Mouse (Mus musculus): ENCODE measurements at regions not wholly inside any gene's neighbourhood (a gene's known extent, or its start where the extent isn't known, plus 50 kb on each side); places are given as distances from the start of the nearest gene placed in this dataset.

DNA sequence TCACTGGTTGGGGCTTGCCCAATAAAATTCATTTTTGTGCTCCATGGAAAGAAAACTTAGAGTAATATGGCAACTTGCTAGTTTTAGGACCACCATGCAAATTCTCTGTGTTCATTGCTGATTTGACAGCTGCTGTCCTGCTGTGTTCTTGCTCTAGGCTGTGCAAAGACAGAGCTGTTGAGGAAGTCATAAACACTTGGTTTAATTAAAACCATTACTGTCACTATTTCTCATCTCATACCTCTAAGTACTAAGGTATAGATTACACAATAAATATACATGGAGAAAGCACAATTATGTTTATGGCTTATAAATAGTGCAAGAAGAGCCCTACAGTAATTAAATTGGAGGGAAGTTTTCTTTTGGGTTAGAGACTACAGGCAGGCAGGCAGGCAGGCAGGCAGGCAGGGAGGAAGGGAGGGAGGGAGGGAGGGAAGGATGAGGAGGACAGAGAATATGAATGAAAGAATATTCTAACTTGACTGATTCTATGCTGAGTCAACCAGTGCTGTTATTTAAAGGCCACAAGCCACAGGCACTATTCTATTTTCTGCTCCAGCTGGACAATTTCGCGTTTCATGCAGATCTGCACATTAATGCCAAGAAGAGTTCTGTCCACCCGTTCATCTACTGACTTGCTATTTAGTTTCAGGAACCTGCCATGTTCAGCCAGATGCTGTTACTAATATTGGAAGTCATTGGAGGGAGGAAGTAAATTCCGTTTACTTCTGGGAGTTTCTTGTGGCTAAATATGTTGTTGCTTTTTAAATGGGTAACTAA is 61.2 kb upstream of the Rgmb start:
- in situ Hi-C loops (cut with MboI; ENCODE audit: low pct_unique_long_range_greater_than_20kb): no loop called here
- H3K27me3 ChIP-seq: peaks cover 4% of the 10 kb centered on the region
- TF ChIP-seq CTCF (IDR thresholded peaks at IDR 0.05): no peak
- ChIA-PET POLR2A (no interaction called here), CTCF (no interaction called here)
- ATAC-seq (no peak), DNase-seq (ENCODE audit: low read depth, low spot score) (no peak)

DNA sequence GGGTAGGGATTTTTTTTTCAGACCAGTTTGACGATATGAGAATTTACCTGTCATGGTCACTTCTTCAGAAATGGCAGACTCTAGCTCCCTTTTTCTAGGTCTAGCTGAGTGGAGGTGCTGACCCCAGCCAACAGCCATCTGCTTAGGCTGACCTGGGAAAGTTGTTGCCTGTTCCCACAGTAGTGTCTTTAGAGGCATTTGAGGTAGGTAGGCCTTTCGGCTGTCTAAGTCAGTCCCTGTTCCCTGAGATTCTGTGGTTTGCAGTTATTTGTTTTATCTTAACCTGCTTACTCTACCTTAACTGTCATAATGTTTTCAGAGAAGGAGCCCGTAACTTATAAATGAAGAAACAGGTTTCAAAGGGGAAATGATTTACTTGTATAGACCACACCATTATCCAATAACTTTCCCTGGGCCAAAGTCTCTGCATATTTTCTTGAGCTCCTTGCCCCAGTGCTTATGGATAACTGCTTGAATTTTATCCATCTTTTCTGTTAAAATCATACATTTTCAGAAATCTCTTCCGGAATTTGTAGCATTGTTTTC is 59.8 kb upstream of the Rgmb start:
- ChIA-PET POLR2A (no interaction called here), CTCF (no interaction called here)
- in situ Hi-C loops (cut with MboI; ENCODE audit: low pct_unique_long_range_greater_than_20kb): no loop called here
- DNase-seq (ENCODE audit: low read depth, low spot score) (no peak), ATAC-seq (peak; percentile 31)
- peaks cover 13% of the 10 kb centered on the region for H3K27me3 ChIP-seq
- TF ChIP-seq CTCF (IDR thresholded peaks at IDR 0.05): no peak

GRCm38 (mm10) chr17:15882803-15883202 is 52.0 kb upstream of the Rgmb start:
- ATAC-seq (no peak), DNase-seq (ENCODE audit: low read depth, low spot score) (no peak)
- ChIA-PET CTCF (interaction anchor here (1.3 kb wide), 1 partner anchor 78 kb away, joined by 5 read pairs; no protein-coding TSS in a partner anchor), POLR2A (no interaction called here)
- peaks cover 9% of the 10 kb centered on the region for H3K27me3 ChIP-seq
- TF ChIP-seq CTCF (IDR thresholded peaks at IDR 0.05): no peak
- in situ Hi-C loops (cut with MboI; ENCODE audit: low pct_unique_long_range_greater_than_20kb): no loop called here

DNA sequence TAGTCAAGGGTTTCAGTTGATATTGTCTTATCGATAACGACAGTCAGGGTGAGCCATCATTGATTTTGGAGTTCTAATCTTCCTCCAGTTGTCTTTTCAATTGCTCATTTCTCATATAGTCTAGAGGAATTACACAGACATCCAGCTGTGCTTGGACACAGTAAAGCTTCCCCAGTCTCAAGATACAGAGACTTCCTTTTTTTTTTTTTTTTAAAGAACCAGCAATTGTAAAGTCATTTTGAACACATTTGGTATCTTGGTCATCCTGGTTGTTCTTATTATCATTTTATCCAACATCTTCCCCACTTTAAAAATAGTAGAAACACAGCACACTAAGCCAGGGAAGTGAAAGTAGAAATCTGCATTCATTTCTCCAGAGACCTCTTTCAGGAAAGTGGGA is 51.4 kb upstream of the Rgmb start:
- CTCF ChIA-PET: interaction anchor here (1.3 kb wide), 1 partner anchor 78 kb away, joined by 5 read pairs; no protein-coding TSS in a partner anchor

More for the DNA sequence above, 51.4 kb upstream of the Rgmb start:
- POLR2A ChIA-PET: no interaction called here
- no peak for ATAC-seq
- in situ Hi-C loops (cut with MboI; ENCODE audit: low pct_unique_long_range_greater_than_20kb): no loop called here
- peaks cover 9% of the 10 kb centered on the region for H3K27me3 ChIP-seq
- TF ChIP-seq CTCF (IDR thresholded peaks at IDR 0.05): no peak
- no peak for DNase-seq (ENCODE audit: low read depth, low spot score)
